Mouse (Mus musculus): Measurements from ENCODE around the gene Iqsec1. TPM values are rescaled to one million over a fixed set of nuclear protein-coding genes. Genes with fewer than 3 reads are reported as not detected.
"Not testable (repeated sequence)": the region's sequence is repeated elsewhere in the genome, so short reads cannot be mapped to it uniquely, and the experiment has no call there.

Iqsec1 gene
- total RNA-seq, 1 experiment from 2014 or later, result 104 TPM

- no peak for DNase-seq
Measured at GRCm38 (mm10) chr6:90659913-90660312, 328.6 kb downstream of the Iqsec1 start.

GRCm38 (mm10) chr6:90656344-90656850 is 332.1 kb downstream of the Iqsec1 start:
- DNase-seq, result peak; percentile 26

- peak; percentile 60 for DNase-seq
Measured at GRCm38 (mm10) chr6:90653736-90654135, 334.7 kb downstream of the Iqsec1 start.

- DNase-seq, result no peak
Measured at GRCm38 (mm10) chr6:90650634-90651033, 337.9 kb downstream of the Iqsec1 start.

- DNase-seq, result no peak
Measured at GRCm38 (mm10) chr6:90649279-90649678, 339.2 kb downstream of the Iqsec1 start.

- no peak for DNase-seq
Measured at GRCm38 (mm10) chr6:90648391-90648790, 340.1 kb downstream of the Iqsec1 start.

GRCm38 (mm10) chr6:90644965-90645364 is 343.5 kb downstream of the Iqsec1 start:
- no peak for DNase-seq

GRCm38 (mm10) chr6:90643057-90643456 is 345.4 kb downstream of the Iqsec1 start:
- no peak for DNase-seq

GRCm38 (mm10) chr6:90635611-90636010 is 352.9 kb downstream of the Iqsec1 start:
- no peak for DNase-seq

GRCm38 (mm10) chr6:90635081-90635480 is 353.4 kb downstream of the Iqsec1 start:
- DNase-seq, result no peak

- DNase-seq, result not testable (repeated sequence)
Measured at GRCm38 (mm10) chr6:90632526-90632925, 356.0 kb downstream of the Iqsec1 start.

GRCm38 (mm10) chr6:90630427-90630826 is 358.1 kb downstream of the Iqsec1 start:
- DNase-seq, result no peak

GRCm38 (mm10) chr6:90629506-90629905 is 359.0 kb downstream of the Iqsec1 start:
- DNase-seq, result no peak

- no peak for DNase-seq
Measured at GRCm38 (mm10) chr6:90627556-90627955, 360.9 kb downstream of the Iqsec1 start.

GRCm38 (mm10) chr6:90625207-90625994 is 363.1 kb downstream of the Iqsec1 start:
- no peak for DNase-seq

GRCm38 (mm10) chr6:90624733-90625132 is 363.8 kb downstream of the Iqsec1 start:
- no peak for DNase-seq

GRCm38 (mm10) chr6:90624184-90624583 is 364.3 kb downstream of the Iqsec1 start:
- DNase-seq, result peak; percentile 67

- no peak for DNase-seq
Measured at GRCm38 (mm10) chr6:90623456-90623836, 365.0 kb downstream of the Iqsec1 start.

GRCm38 (mm10) chr6:90622758-90623455 is 365.6 kb downstream of the Iqsec1 start:
- DNase-seq, result no peak

- no peak for DNase-seq
Measured at GRCm38 (mm10) chr6:90621584-90621890, 366.9 kb downstream of the Iqsec1 start.

GRCm38 (mm10) chr6:90620791-90621583 is 367.5 kb downstream of the Iqsec1 start:
- DNase-seq, result no peak

GRCm38 (mm10) chr6:90619936-90620335 is 368.5 kb downstream of the Iqsec1 start:
- no peak for DNase-seq

Measured in adrenal gland, postnatal 25 days (tissue).